Mouse (Mus musculus): ENCODE results near the gene Znfx1.

DNA sequence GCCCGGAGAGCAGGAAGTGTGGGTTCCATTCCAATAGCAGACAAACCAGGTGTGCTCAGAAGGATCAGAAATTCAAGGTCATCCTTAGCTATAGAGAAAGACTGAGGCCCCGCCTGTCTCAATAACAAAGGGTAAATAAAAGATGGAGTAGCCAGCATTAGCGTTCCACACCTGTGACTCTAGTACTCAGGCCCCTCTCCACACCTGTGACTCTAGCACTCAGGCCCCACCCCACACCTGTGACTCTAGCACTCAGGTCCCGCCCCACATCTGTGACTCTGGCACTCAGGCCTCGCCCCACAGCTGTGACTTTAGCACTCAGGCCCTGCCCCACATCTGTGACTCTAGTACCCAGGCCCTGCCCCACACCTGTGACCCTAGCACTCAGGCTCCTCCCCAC is 11.8 kb upstream of the Znfx1 start:
- TF ChIP-seq USF1 (IDR thresholded peaks at IDR 0.05; ENCODE audit: low read depth) = no peak
- no peak for TF ChIP-seq POLR2A (IDR thresholded peaks at IDR 0.05; ENCODE audit: insufficient read length, low read depth)
- TF ChIP-seq TCF12 (IDR thresholded peaks at IDR 0.05; ENCODE audit: insufficient read depth, poor library complexity, severe bottlenecking) = no peak
- no peak for TF ChIP-seq CEBPB (IDR thresholded peaks at IDR 0.05; ENCODE audit: insufficient read depth, poor library complexity, severe bottlenecking)
- TF ChIP-seq MAX (IDR thresholded peaks at IDR 0.05; ENCODE audit: low read depth) = no peak
- no peak for TF ChIP-seq SRF (IDR thresholded peaks at IDR 0.05; ENCODE audit: control insufficient read depth, insufficient read length, low read depth)
- TF ChIP-seq MYOG (IDR thresholded peaks at IDR 0.05; ENCODE audit: control insufficient read depth in 1 of 3, insufficient read depth in 1 of 3, insufficient read length in 2 of 3, low read depth in 2 of 3) = no peak
- TF ChIP-seq POLR2AphosphoS2 (IDR thresholded peaks at IDR 0.05; ENCODE audit: insufficient read length, low read depth) = no peak
- TF ChIP-seq MYOD1 (IDR thresholded peaks at IDR 0.05; ENCODE audit: control insufficient read depth in 1 of 3, insufficient read length in 2 of 3, low read depth in 2 of 3) = no peak
- TF ChIP-seq E2F4 (IDR thresholded peaks at IDR 0.05; ENCODE audit: insufficient read depth) = no peak
- no peak for TF ChIP-seq REST (IDR thresholded peaks at IDR 0.05; ENCODE audit: insufficient read depth, insufficient read length)

Data from myocyte (in vitro differentiated cells).